Mouse (Mus musculus) lung, adult 18-20 months (tissue): ENCODE data around the gene Nlrp2.

ENCODE experiments used
- DNase-seq, 2 experiments: peaks; one replicate each; pipeline ENCODE4 v3.0.0; 2022; ENCODE audit warnings: mixed read lengths in 2 of 2

The Nlrp2 gene

DNA sequence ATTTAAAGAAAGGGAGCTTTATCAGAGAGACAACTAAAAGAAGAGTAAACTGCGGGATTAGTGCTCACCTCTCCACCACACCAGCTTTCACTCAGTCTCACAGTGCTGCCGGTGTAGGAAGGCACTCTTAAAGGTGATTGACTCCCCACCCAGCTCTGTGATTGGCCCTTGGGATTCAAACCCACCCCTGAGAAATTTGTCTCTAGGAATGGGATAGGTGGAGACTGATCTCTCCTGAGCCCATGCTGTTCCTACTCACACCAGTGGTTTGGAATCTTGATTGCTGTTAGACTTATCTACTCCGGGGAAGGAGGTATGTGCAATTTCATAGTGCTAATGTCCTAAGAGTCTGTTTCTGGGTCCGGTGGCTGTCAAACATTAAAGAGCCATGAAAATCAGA is at the start of gene Nlrp2:
TSS of gene Nlrp2 (minus strand) at position 101 of the 400 bp plus-strand sequence.
- no peak for DNase-seq

DNA sequence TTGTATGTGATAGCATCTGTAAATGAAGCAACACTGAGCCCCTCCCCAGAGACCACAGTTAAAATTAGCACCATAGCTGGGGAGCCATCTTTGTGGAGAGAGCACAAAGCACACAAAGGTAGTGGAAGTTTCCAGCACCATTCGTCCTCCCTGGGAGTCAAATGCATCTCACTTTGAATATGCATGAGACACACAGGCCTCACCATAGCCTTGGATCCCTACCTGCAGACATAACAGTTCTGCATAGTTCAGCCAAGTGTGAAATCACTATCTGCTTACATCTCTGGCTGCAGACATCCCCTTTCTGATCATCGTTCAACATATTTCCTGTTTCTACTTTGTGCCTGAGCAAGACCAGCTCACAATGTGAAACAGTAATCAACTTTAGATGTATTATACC is 15.9 kb upstream of the Nlrp2 start:
- DNase-seq = no peak

GRCm38 (mm10) chr7:5363599-5363998 is 12.8 kb upstream of the Nlrp2 start:
- DNase-seq = no peak

DNA sequence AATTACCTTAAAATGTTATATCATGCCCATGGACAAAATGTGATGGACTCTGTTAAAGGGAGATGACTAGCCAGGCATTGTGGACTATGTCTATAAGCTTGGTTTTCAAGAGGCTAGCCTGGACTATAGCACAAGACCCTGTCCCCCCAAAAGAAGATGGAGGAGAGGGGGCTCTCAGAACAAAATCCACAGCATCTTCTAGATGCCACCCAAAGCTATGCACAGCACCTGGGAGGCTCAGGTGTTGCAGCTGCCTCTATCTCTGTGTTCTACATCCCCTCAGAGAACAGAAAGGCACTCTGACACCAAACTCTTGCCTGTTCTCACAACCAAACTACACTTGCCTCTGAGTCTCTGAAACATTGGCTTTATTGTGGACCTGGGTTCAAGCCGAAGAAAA is 598 bp downstream of the Nlrp2 start, which contains the start of gene Gm5065:
TSS of gene Gm5065 (plus strand) at position 301 of the 400 bp plus-strand sequence.
- no peak for DNase-seq

DNA sequence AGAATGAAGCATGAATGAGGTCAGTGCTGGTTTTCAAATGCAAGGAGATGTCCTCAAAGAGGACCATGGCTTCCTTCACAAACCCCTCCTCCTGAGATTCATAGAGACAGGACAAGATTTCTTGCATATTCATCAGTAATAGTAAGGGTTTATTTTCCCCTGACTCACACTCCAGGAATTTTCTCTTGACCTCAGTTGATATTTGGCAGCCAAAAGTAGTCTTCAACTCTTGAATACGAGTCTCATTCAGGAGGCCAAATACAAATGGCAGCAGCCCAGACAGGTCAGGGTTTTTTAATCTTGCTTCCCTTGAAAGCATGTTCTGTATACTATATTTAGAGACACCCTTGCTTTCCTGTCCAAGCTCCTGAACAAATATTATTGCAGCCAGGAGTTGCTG is 23.3 kb downstream of the Nlrp2 start:
- DNase-seq = no peak

DNA sequence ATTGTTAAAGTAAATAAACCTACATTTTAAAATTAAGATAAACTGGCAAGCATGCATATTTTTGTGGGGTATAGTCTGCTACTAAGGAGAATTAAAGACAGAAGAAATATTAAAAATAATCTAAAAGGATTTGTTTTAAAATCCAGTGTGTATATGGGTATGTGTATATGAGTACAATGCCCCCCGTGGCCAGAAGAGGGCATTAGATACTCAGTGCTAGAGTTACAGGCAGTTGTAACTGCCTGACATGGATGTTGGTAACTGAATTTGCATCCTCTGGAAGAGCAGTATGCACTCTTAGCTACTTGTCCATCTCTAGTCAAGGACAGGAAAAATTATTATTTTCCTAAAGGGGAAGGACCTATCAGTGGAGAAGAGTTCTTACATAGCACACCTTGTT is 62.6 kb downstream of the Nlrp2 start:
- no peak for DNase-seq

- DNase-seq = no peak
These were observed 87.8 kb downstream of the Nlrp2 start for GRCm38 (mm10) chr7:5263051-5263450.
